Mouse (Mus musculus): ENCODE measurements around the gene Prss2. TPM values are rescaled to one million over a fixed set of nuclear protein-coding genes. Genes with fewer than 3 reads are reported as not detected.
"Not testable (repeated sequence)": the region's sequence is repeated elsewhere in the genome, so short reads cannot be mapped to it uniquely, and the experiment has no call there.

Gene Prss2
- polyA plus RNA-seq, 1 experiment: 0.46 TPM

- 74% methylated on average over 5 of the region's 5 CpGs for WGBS
- no peak for DNase-seq
- Histone ChIP-seq H3K4me1 (ENCODE audit: control insufficient read depth, insufficient read depth, low read length) (no peaks in the 10 kb centered on the region), H3K4me3 (replicated peaks; ENCODE audit: extremely low read depth, low read depth, low read length) (no peak overlapping the region)
- no peak for TF ChIP-seq CTCF (IDR thresholded peaks at IDR 0.05; ENCODE audit: insufficient read depth, low read length)
- no peak for TF ChIP-seq POLR2A (IDR thresholded peaks at IDR 0.05; ENCODE audit: borderline replicate concordance, extremely low read depth, low read depth, low read length)
These were observed 31.9 kb downstream of the Prss2 start for GRCm38 (mm10) chr6:41553356-41554010.

DNA sequence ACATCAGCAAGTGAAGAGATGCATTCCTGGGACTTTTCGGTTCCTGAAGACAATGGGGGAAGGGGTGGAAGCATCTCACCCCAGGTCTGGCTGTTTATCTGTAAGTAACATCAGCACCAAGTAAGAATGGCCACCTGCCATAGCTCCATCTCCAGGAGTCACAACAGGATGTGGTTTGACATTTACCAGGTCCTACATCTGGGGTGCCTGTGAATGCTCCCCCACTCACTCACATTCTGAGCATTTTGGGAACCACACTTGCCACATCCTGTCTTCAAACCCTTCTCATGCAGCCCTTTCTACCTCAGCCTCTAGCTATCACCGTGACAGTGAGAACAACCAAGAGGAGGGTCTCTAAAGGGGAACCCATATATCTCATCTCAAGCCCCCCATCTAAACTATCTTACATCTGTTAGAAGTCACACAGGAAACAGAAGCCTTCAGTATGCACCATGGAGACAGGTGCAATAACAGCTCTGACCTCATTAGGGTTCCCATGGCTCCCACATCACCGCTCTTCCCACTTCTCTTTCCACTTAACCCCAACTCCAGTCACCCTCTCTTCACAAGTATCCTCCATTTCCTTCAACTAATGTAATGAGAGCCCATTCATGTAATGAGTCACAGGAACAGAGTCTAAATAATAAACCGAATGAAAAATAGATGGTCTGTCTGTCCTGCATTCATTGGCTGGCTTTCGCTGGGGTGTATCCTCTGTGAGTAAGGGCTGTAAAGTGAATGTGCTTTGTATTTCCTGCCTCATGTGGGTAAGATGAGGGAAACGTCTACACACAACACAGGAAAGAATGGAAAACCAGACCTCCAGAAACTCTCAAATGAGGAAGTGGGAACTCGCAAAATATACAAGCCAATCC is 32.9 kb downstream of the Prss2 start:
- Histone ChIP-seq H3K4me3 (replicated peaks; ENCODE audit: extremely low read depth, low read depth, low read length) (no peak overlapping the region), H3K4me1 (ENCODE audit: control insufficient read depth, insufficient read depth, low read length) (no peaks in the 10 kb centered on the region)
- 55% methylated on average over 7 of the region's 7 CpGs for WGBS
- no peak for DNase-seq
- TF ChIP-seq POLR2A (IDR thresholded peaks at IDR 0.05; ENCODE audit: borderline replicate concordance, extremely low read depth, low read depth, low read length): no peak
- no peak for TF ChIP-seq CTCF (IDR thresholded peaks at IDR 0.05; ENCODE audit: insufficient read depth, low read length)

- Histone ChIP-seq H3K4me3 (replicated peaks; ENCODE audit: extremely low read depth, low read depth, low read length) (no peak overlapping the region), H3K4me1 (ENCODE audit: control insufficient read depth, insufficient read depth, low read length) (no peaks in the 10 kb centered on the region)
- TF ChIP-seq CTCF (IDR thresholded peaks at IDR 0.05; ENCODE audit: insufficient read depth, low read length) (no peak), POLR2A (IDR thresholded peaks at IDR 0.05; ENCODE audit: borderline replicate concordance, extremely low read depth, low read depth, low read length) (no peak)
- DNase-seq: no peak
These were observed 34.8 kb downstream of the Prss2 start for GRCm38 (mm10) chr6:41556389-41556788.

DNA sequence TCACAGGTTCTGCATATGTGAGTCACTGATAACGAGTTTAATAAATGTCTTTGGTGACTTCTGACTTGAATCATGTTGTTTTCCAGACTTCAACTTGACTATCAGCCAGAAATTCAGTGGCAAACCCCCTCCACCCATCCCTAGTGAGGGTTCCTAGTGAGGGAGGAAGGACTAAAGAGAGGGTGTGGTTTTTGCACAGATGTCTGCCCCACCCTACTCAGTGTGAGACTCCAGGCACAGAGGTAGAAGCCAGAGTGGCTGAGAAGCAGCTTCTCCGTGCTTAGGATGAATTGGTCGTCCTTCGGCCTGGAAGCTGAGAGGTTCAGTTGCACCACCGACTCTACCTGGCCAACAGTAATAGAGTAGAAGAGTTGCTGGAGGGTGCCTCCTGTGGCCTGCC is 35.9 kb downstream of the Prss2 start:
- DNase-seq: no peak
- H3K4me1 ChIP-seq (ENCODE audit: control insufficient read depth, insufficient read depth, low read length): no peaks in the 10 kb centered on the region
- no peak for TF ChIP-seq POLR2A (IDR thresholded peaks at IDR 0.05; ENCODE audit: borderline replicate concordance, extremely low read depth, low read depth, low read length)
- no peak for TF ChIP-seq CTCF (IDR thresholded peaks at IDR 0.05; ENCODE audit: insufficient read depth, low read length)
- WGBS: 71% methylated on average over 5 of the region's 5 CpGs
- H3K4me3 ChIP-seq (replicated peaks; ENCODE audit: extremely low read depth, low read depth, low read length): no peak overlapping the region

DNA sequence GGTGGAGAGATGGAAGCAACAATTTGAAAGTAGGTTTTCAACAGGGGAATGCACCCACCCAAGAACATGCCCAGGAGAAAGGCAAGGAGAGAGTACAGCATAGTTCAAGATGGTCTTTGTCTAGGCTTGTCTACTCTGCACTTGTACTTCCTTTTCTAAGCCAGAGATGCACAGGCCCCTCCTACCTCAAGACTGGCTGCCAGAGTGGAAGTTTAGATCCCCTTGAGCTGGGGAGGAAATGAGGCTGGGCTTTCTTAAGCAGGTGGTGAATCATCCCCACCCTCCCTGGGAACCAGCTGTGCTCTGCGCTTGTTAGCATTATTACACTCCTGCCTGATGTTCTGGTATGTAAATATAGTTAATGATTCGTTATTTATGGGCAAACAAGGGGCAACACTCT is 36.7 kb downstream of the Prss2 start:
- 31% methylated on average over 2 of the region's 2 CpGs for whole genome bisulfite sequencing
- no peak for TF ChIP-seq POLR2A (IDR thresholded peaks at IDR 0.05; ENCODE audit: borderline replicate concordance, extremely low read depth, low read depth, low read length)
- TF ChIP-seq CTCF (IDR thresholded peaks at IDR 0.05; ENCODE audit: insufficient read depth, low read length): no peak
- no peak for DNase-seq
- Histone ChIP-seq H3K4me1 (ENCODE audit: control insufficient read depth, insufficient read depth, low read length) (no peaks in the 10 kb centered on the region), H3K4me3 (replicated peaks; ENCODE audit: extremely low read depth, low read depth, low read length) (no peak overlapping the region)

DNA sequence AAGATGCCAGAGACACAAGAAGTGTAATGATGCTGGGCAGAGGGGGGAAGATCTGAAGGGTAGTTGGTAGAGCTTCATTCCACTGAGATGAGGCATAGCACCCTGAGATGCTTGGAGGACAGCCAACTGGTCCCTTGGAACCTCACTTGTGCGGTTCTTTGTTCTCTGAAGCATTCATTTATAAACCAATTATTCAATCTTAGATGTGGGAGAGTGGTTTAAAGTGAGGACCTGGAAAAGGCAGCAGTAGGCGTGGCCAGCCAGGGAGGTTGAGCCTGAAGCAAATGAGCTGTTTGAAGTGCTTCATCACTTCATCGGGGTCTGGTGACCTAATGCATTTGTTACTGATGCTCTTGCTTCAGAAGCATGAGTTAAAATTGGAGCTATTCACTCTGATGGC is 37.7 kb downstream of the Prss2 start:
- no peak for DNase-seq
- no peak overlapping the region for H3K4me3 ChIP-seq (replicated peaks; ENCODE audit: extremely low read depth, low read depth, low read length)
- 51% methylated on average over 3 of the region's 3 CpGs for WGBS
- H3K4me1 ChIP-seq (ENCODE audit: control insufficient read depth, insufficient read depth, low read length): no peaks in the 10 kb centered on the region
- no peak for TF ChIP-seq POLR2A (IDR thresholded peaks at IDR 0.05; ENCODE audit: borderline replicate concordance, extremely low read depth, low read depth, low read length)
- TF ChIP-seq CTCF (IDR thresholded peaks at IDR 0.05; ENCODE audit: insufficient read depth, low read length): no peak

GRCm38 (mm10) chr6:41560273-41560672 is 38.7 kb downstream of the Prss2 start:
- H3K4me1 ChIP-seq (ENCODE audit: control insufficient read depth, insufficient read depth, low read length): no peaks in the 10 kb centered on the region
- no peak for TF ChIP-seq POLR2A (IDR thresholded peaks at IDR 0.05; ENCODE audit: borderline replicate concordance, extremely low read depth, low read depth, low read length)
- TF ChIP-seq CTCF (IDR thresholded peaks at IDR 0.05; ENCODE audit: insufficient read depth, low read length): no peak
- no peak for DNase-seq
- 72% methylated on average over 2 of the region's 2 CpGs for WGBS
- H3K4me3 ChIP-seq (replicated peaks; ENCODE audit: extremely low read depth, low read depth, low read length): no peak overlapping the region

GRCm38 (mm10) chr6:41562598-41562997 is 41.0 kb downstream of the Prss2 start:
- 90% methylated on average over 4 of the region's 4 CpGs for WGBS
- Histone ChIP-seq H3K4me3 (replicated peaks; ENCODE audit: extremely low read depth, low read depth, low read length) (no peak overlapping the region), H3K4me1 (ENCODE audit: control insufficient read depth, insufficient read depth, low read length) (no peaks in the 10 kb centered on the region)
- no peak for DNase-seq
- TF ChIP-seq CTCF (IDR thresholded peaks at IDR 0.05; ENCODE audit: insufficient read depth, low read length) (no peak), POLR2A (IDR thresholded peaks at IDR 0.05; ENCODE audit: borderline replicate concordance, extremely low read depth, low read depth, low read length) (no peak)

DNA sequence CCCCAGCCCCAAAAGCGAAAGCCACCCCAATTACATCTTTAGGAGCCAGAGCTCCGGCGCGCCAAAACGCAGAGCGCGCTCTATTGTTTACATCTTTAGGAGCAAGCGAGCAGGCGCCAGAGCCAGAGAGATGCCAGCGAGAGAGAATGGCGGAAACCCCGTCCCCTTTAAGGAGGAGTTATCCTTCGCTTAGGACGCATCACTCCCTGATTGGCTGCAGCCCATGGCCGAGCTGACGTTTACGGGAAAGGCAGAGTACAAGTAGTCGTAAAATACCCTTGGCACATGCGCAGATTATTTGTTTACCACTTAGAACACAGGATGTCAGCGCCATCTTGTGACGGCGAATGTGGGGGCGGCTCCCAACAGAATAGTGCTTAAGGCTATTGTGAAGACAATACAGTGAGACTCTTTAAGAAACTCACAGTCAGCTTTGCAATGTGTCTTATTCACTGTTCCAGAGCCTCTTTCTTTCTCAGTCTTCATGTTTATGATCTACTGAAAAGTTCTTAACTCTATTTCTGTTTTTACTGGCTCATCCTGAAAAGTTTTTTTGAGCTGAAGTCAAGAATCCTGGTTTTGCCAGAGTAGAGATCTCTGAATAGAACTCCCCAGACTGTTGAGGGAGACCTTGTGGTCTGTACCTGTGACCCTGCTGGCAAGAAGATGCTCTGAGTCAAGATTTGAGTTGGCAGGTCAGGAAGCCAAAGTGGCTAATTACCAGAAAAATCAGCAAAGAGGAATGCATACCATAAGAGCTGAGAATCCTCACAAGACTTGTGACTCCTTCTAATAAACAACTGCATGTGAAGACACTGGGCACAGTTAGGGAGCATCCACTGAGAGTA is 41.7 kb downstream of the Prss2 start:
- not testable (repeated sequence) for H3K4me3 ChIP-seq (replicated peaks; ENCODE audit: extremely low read depth, low read depth, low read length); H3K4me1 ChIP-seq (ENCODE audit: control insufficient read depth, insufficient read depth, low read length); DNase-seq
- 50% methylated on average over 6 of the region's 23 CpGs for WGBS

All from lung, adult 2 months (tissue).